Mouse (Mus musculus) forebrain, embryonic 15.5 days (tissue): ENCODE results near the gene Mfsd13b. TPM values are rescaled to one million over a fixed set of nuclear protein-coding genes. Genes with fewer than 3 reads are reported as not detected.
"Not testable (repeated sequence)": the region's sequence is repeated elsewhere in the genome, so short reads cannot be mapped to it uniquely, and the experiment has no call there.

ENCODE experiments used
- ATAC-seq: fragments of 200-750 bp; cut with Nextera tagmentation; replicated peaks from 2 replicates; pipeline ENCODE4 v1.8.0; 2017; ENCODE audit warnings: mild to moderate bottlenecking, moderate TSS enrichment, moderate library complexity
- H3K27ac ChIP-seq: fragments of 300-500 bp; sonication (generic); replicated peaks from 2 replicates; pipeline ENCODE4 v1.5.1; 2015; ENCODE audit warnings: mild to moderate bottlenecking, inconsistent platforms
- H3K27me3 ChIP-seq: fragments of 300-500 bp; sonication (generic); 2 replicates; pipeline ENCODE4 v1.6.1; 2015; ENCODE audit warnings: inconsistent platforms
- H3K36me3 ChIP-seq: fragments of 300-500 bp; sonication (generic); 2 replicates; pipeline ENCODE4 v1.6.1; 2015; ENCODE audit warnings: mild to moderate bottlenecking, inconsistent platforms
- H3K4me1 ChIP-seq: fragments of 300-500 bp; sonication (generic); 2 replicates; pipeline ENCODE4 v1.6.1; 2015; ENCODE audit warnings: inconsistent platforms
- H3K4me2 ChIP-seq: fragments of 300-500 bp; sonication (generic); replicated peaks from 2 replicates; pipeline ENCODE4 v1.6.1; 2015; ENCODE audit warnings: mild to moderate bottlenecking, inconsistent platforms
- H3K4me3 ChIP-seq: fragments of 300-500 bp; sonication (generic); 2 replicates; pipeline ENCODE4 v1.5.1; 2015; ENCODE audit warnings: mild to moderate bottlenecking, inconsistent platforms
- H3K9ac ChIP-seq: fragments of 300-500 bp; sonication (generic); replicated peaks from 2 replicates; pipeline ENCODE4 v1.6.1; 2015; ENCODE audit warnings: mild to moderate bottlenecking, inconsistent platforms
- H3K9me3 ChIP-seq: fragments of 300-500 bp; sonication (generic); 2 replicates; pipeline ENCODE4 v1.6.1; 2016; ENCODE audit warnings: inconsistent platforms
- WGBS: fragments of 180-500 bp; shearing (Covaris S2); methylation state at CpG from one replicate; pipeline ENCODE4 v1.1.7; 2015; ENCODE audit warnings: mixed read lengths; 5-methylcytosine and 5-hydroxymethylcytosine counted together
- polyA plus RNA-seq: library from polyadenylated mRNA; unstranded; fragments of >200 nt; fragmentation: Nextera tagmentation; extraction: Ambion mirVana; gene quantifications from 2 replicates; pipeline ENCODE4 v1.2.1, GENCODE M21; 2015

Mfsd13b gene
- polyA plus RNA-seq, 1 experiment from 2014 or later = 0.28 TPM

GRCm38 (mm10) chr7:120960601-120961000 is 21.7 kb upstream of the Mfsd13b start:
- H3K4me1 ChIP-seq = no peaks in the 10 kb centered on the region
- no peaks in the 10 kb centered on the region for H3K9me3 ChIP-seq
- H3K36me3 ChIP-seq = peaks cover 24% of the 10 kb centered on the region
- H3K4me3 ChIP-seq = no peak overlapping the region
- ATAC-seq = no peak
- H3K27ac ChIP-seq = no peak overlapping the region
- H3K9ac ChIP-seq = no peak overlapping the region
- no peak overlapping the region for H3K4me2 ChIP-seq
- no peaks in the 10 kb centered on the region for H3K27me3 ChIP-seq
- 81% methylated on average over 6 of the region's 6 CpGs for WGBS

- Histone ChIP-seq H3K27me3 (no peaks in the 10 kb centered on the region), H3K27ac (no peak overlapping the region), H3K36me3 (peaks cover 20% of the 10 kb centered on the region), H3K4me3 (no peak overlapping the region), H3K4me1 (no peaks in the 10 kb centered on the region), H3K9ac (no peak overlapping the region), H3K4me2 (no peak overlapping the region), H3K9me3 (no peaks in the 10 kb centered on the region)
- ATAC-seq = no peak
- WGBS = 82% methylated on average over 3 of the region's 3 CpGs
Measured at GRCm38 (mm10) chr7:120961893-120962292, 20.4 kb upstream of the Mfsd13b start.

- 94% methylated on average over 5 of the region's 5 CpGs for WGBS
- no peak for ATAC-seq
Measured at GRCm38 (mm10) chr7:120963126-120963525, 19.2 kb upstream of the Mfsd13b start.

GRCm38 (mm10) chr7:120969221-120969620 is 13.1 kb upstream of the Mfsd13b start:
- Histone ChIP-seq H3K4me1 (no peaks in the 10 kb centered on the region), H3K4me2 (no peak overlapping the region), H3K9me3 (no peaks in the 10 kb centered on the region), H3K36me3 (no peaks in the 10 kb centered on the region), H3K27me3 (no peaks in the 10 kb centered on the region), H3K27ac (no peak overlapping the region), H3K9ac (no peak overlapping the region), H3K4me3 (no peak overlapping the region)
- ATAC-seq = no peak
- WGBS = 91% methylated on average over 7 of the region's 7 CpGs

More at GRCm38 (mm10) chr7:120963126-120963525, 19.2 kb upstream of the Mfsd13b start:
- no peak overlapping the region for H3K27ac ChIP-seq
- no peak overlapping the region for H3K4me3 ChIP-seq
- H3K9me3 ChIP-seq = no peaks in the 10 kb centered on the region
- no peaks in the 10 kb centered on the region for H3K4me1 ChIP-seq
- H3K4me2 ChIP-seq = no peak overlapping the region
- H3K9ac ChIP-seq = no peak overlapping the region
- peaks cover 12% of the 10 kb centered on the region for H3K36me3 ChIP-seq
- no peaks in the 10 kb centered on the region for H3K27me3 ChIP-seq

GRCm38 (mm10) chr7:120970112-120970511 is 12.2 kb upstream of the Mfsd13b start:
- WGBS = 88% methylated on average over 5 of the region's 5 CpGs
- H3K36me3 ChIP-seq = no peaks in the 10 kb centered on the region
- no peak for ATAC-seq

GRCm38 (mm10) chr7:120972471-120972870 is 9.8 kb upstream of the Mfsd13b start:
- ATAC-seq, H3K4me2 ChIP-seq: not testable (repeated sequence)
- WGBS = 78% methylated on average over 2 of the region's 2 CpGs

More at GRCm38 (mm10) chr7:120970112-120970511, 12.2 kb upstream of the Mfsd13b start:
- Histone ChIP-seq H3K27ac (no peak overlapping the region), H3K9ac (no peak overlapping the region), H3K4me1 (no peaks in the 10 kb centered on the region), H3K27me3 (no peaks in the 10 kb centered on the region), H3K4me3 (no peak overlapping the region), H3K4me2 (no peak overlapping the region), H3K9me3 (no peaks in the 10 kb centered on the region)

GRCm38 (mm10) chr7:120974001-120974400 is 8.3 kb upstream of the Mfsd13b start:
- no peaks in the 10 kb centered on the region for H3K9me3 ChIP-seq
- H3K27me3 ChIP-seq = no peaks in the 10 kb centered on the region
- 86% methylated on average over 3 of the region's 3 CpGs for WGBS
- ATAC-seq = no peak
- H3K4me2 ChIP-seq = no peak overlapping the region
- no peak overlapping the region for H3K27ac ChIP-seq
- no peak overlapping the region for H3K9ac ChIP-seq
- H3K4me3 ChIP-seq = no peak overlapping the region
- no peaks in the 10 kb centered on the region for H3K36me3 ChIP-seq
- peaks cover 15% of the 10 kb centered on the region for H3K4me1 ChIP-seq

More at GRCm38 (mm10) chr7:120972471-120972870, 9.8 kb upstream of the Mfsd13b start:
- not testable (repeated sequence) for H3K27ac ChIP-seq, H3K4me3 ChIP-seq, H3K9ac ChIP-seq, H3K9me3 ChIP-seq, H3K36me3 ChIP-seq, H3K27me3 ChIP-seq, H3K4me1 ChIP-seq

GRCm38 (mm10) chr7:120977063-120977462 is 5.2 kb upstream of the Mfsd13b start:
- no peak overlapping the region for H3K27ac ChIP-seq
- no peak for ATAC-seq

GRCm38 (mm10) chr7:120980041-120980440 is 2.3 kb upstream of the Mfsd13b start:
- no peaks in the 10 kb centered on the region for H3K27me3 ChIP-seq
- H3K4me1 ChIP-seq = peaks cover 32% of the 10 kb centered on the region
- H3K4me2 ChIP-seq = no peak overlapping the region
- no peak overlapping the region for H3K4me3 ChIP-seq
- H3K9ac ChIP-seq = no peak overlapping the region
- no peak for ATAC-seq
- no peaks in the 10 kb centered on the region for H3K36me3 ChIP-seq
- 91% methylated on average over 4 of the region's 4 CpGs for WGBS
- no peaks in the 10 kb centered on the region for H3K9me3 ChIP-seq
- no peak overlapping the region for H3K27ac ChIP-seq

More at GRCm38 (mm10) chr7:120977063-120977462, 5.2 kb upstream of the Mfsd13b start:
- 18% methylated on average over 7 of the region's 7 CpGs for WGBS
- H3K9me3 ChIP-seq = no peaks in the 10 kb centered on the region
- H3K9ac ChIP-seq = no peak overlapping the region
- no peak overlapping the region for H3K4me2 ChIP-seq
- H3K4me3 ChIP-seq = no peak overlapping the region
- no peaks in the 10 kb centered on the region for H3K36me3 ChIP-seq
- H3K27me3 ChIP-seq = no peaks in the 10 kb centered on the region
- H3K4me1 ChIP-seq = peaks cover 22% of the 10 kb centered on the region

- H3K4me3 ChIP-seq = peak overlapping the region; percentile 87
- H3K4me2 ChIP-seq = peak overlapping the region; percentile 81
- no peaks in the 10 kb centered on the region for H3K36me3 ChIP-seq
- peak; percentile 46 for ATAC-seq
- WGBS = 3% methylated on average over 39 of the region's 39 CpGs
- no peaks in the 10 kb centered on the region for H3K27me3 ChIP-seq
- no peaks in the 10 kb centered on the region for H3K9me3 ChIP-seq
- peak overlapping the region; percentile 64 for H3K9ac ChIP-seq
- no peak overlapping the region for H3K27ac ChIP-seq
- H3K4me1 ChIP-seq = peaks cover 32% of the 10 kb centered on the region
Measured at GRCm38 (mm10) chr7:120980931-120981924, 1.1 kb upstream of the Mfsd13b start.

GRCm38 (mm10) chr7:120982968-120983367 is 659 bp downstream of the Mfsd13b start:
- Histone ChIP-seq H3K4me2 (peak overlapping the region; percentile 70), H3K36me3 (no peaks in the 10 kb centered on the region), H3K4me3 (peak overlapping the region; percentile 87), H3K4me1 (peaks cover 20% of the 10 kb centered on the region), H3K9me3 (no peaks in the 10 kb centered on the region), H3K9ac (peak overlapping the region; percentile 61), H3K27me3 (no peaks in the 10 kb centered on the region), H3K27ac (no peak overlapping the region)
- WGBS = 15% methylated on average over 7 of the region's 7 CpGs
- 0 out of 2 replicates have a peak, but pooled peaks have one; percentile 0 for ATAC-seq

GRCm38 (mm10) chr7:120991191-120991590 is 8.9 kb downstream of the Mfsd13b start:
- ATAC-seq = no peak
- 71% methylated on average over 8 of the region's 8 CpGs for WGBS
- H3K4me3 ChIP-seq = no peak overlapping the region
- H3K36me3 ChIP-seq = no peaks in the 10 kb centered on the region
- no peaks in the 10 kb centered on the region for H3K4me1 ChIP-seq
- H3K27ac ChIP-seq = no peak overlapping the region
- H3K9ac ChIP-seq = no peak overlapping the region
- no peak overlapping the region for H3K4me2 ChIP-seq
- H3K27me3 ChIP-seq = no peaks in the 10 kb centered on the region
- no peaks in the 10 kb centered on the region for H3K9me3 ChIP-seq
